Mouse (Mus musculus): ENCODE data around the gene Plod3. TPM values are rescaled to one million over a fixed set of nuclear protein-coding genes. Genes with fewer than 3 reads are reported as not detected.

The Plod3 gene
- polyA plus RNA-seq, 1 experiment, result 26.1 TPM

GRCm38 (mm10) chr5:136961334-136961982, 25.4 kb upstream of the Plod3 start:
- Histone ChIP-seq H3K27ac (ENCODE audit: control insufficient read depth, insufficient read depth, low read depth, low read length, poor library complexity) (no peak overlapping the region), H3K4me3 (replicated peaks; ENCODE audit: control insufficient read depth, low read depth, low read length) (peak overlapping the region; percentile 96), H3K4me1 (ENCODE audit: control insufficient read depth, insufficient read depth, low read length) (peaks cover 2% of the 10 kb centered on the region)
- WGBS, result 38% methylated on average over 5 of the region's 5 CpGs
- no peak for TF ChIP-seq POLR2A (IDR thresholded peaks at IDR 0.05; ENCODE audit: borderline replicate concordance, control insufficient read depth, low read depth, low read length)
- no peak for TF ChIP-seq CTCF (IDR thresholded peaks at IDR 0.05; ENCODE audit: control insufficient read depth, insufficient read depth, low read length)

DNA sequence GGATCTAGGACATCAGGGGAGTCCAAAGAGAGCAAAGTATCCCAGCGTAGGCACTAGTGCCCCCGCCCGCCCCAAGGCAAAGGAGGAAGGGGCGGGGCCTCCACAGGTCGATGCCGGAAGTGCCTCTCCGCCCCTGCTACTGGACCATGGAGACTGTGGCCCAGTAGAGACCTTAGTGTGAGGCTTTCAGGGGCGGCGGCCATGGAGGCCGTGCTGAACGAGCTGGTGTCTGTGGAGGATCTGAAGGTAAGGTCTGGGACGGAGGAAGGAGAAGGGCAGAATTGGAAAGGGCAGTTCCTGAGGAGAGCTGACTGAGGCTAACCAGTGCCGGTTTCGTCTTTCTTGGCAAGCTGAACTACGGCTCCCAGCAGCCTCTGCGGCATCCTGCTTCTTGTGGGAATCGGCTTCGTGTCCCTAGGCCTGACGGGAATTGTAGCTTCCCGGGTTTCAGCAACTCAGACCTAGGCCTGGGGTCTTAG, 24.8 kb upstream of the Plod3 start:
- Histone ChIP-seq H3K4me1 (ENCODE audit: control insufficient read depth, insufficient read depth, low read length) (peaks cover 2% of the 10 kb centered on the region), H3K4me3 (replicated peaks; ENCODE audit: control insufficient read depth, low read depth, low read length) (peak overlapping the region; percentile 96), H3K27ac (ENCODE audit: control insufficient read depth, insufficient read depth, low read depth, low read length, poor library complexity) (peak overlapping the region; percentile 86)
- peak; percentile 83; the same call in 1 of the 2 replicates for TF ChIP-seq POLR2A (IDR thresholded peaks at IDR 0.05; ENCODE audit: borderline replicate concordance, control insufficient read depth, low read depth, low read length)
- TF ChIP-seq CTCF (IDR thresholded peaks at IDR 0.05; ENCODE audit: control insufficient read depth, insufficient read depth, low read length), result no peak
- under 1% methylated on average over 20 of the region's 20 CpGs for WGBS

- WGBS, result 1% methylated on average over 10 of the region's 10 CpGs
- TF ChIP-seq POLR2A (IDR thresholded peaks at IDR 0.05; ENCODE audit: borderline replicate concordance, control insufficient read depth, low read depth, low read length) (no peak), CTCF (IDR thresholded peaks at IDR 0.05; ENCODE audit: control insufficient read depth, insufficient read depth, low read length) (peak; percentile 97)
- Histone ChIP-seq H3K4me3 (replicated peaks; ENCODE audit: control insufficient read depth, low read depth, low read length) (peak overlapping the region; percentile 96), H3K4me1 (ENCODE audit: control insufficient read depth, insufficient read depth, low read length) (peaks cover 2% of the 10 kb centered on the region), H3K27ac (ENCODE audit: control insufficient read depth, insufficient read depth, low read depth, low read length, poor library complexity) (peak overlapping the region; percentile 86)
These were observed 24.3 kb upstream of the Plod3 start for GRCm38 (mm10) chr5:136962501-136962900.

DNA sequence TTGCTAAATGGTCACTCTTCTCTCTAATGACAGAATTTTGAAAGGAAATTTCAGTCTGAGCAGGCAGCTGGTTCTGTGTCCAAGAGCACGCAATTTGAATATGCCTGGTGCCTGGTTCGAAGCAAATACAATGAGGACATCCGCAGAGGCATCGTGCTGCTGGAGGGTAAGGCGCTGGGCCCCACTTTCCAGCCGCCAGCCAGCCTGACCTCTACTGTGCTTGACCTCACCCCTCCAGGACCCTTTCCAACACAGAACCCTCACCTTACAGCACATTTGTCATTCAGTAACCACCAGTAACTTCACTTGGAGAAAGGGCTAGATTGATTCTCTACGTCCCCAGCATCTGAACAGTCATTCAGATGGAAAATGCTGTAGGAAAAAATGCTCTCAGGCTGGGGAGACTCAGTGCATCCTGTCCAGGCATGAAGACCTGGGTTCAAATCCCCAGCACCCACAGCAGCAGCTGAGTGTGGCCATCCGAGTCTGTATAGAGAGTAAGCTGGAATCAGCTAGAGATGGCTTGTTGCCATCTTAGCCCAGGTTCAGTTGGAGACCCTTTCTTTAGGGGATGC, 23.8 kb upstream of the Plod3 start:
- TF ChIP-seq POLR2A (IDR thresholded peaks at IDR 0.05; ENCODE audit: borderline replicate concordance, control insufficient read depth, low read depth, low read length) (no peak), CTCF (IDR thresholded peaks at IDR 0.05; ENCODE audit: control insufficient read depth, insufficient read depth, low read length) (0 out of 2 replicates have a peak, but pooled peaks have one; percentile 5)
- 76% methylated on average over 8 of the region's 8 CpGs for WGBS
- peaks cover 2% of the 10 kb centered on the region for H3K4me1 ChIP-seq (ENCODE audit: control insufficient read depth, insufficient read depth, low read length)
- no peak overlapping the region for H3K27ac ChIP-seq (ENCODE audit: control insufficient read depth, insufficient read depth, low read depth, low read length, poor library complexity)
- H3K4me3 ChIP-seq (replicated peaks; ENCODE audit: control insufficient read depth, low read depth, low read length), result no peak overlapping the region

DNA sequence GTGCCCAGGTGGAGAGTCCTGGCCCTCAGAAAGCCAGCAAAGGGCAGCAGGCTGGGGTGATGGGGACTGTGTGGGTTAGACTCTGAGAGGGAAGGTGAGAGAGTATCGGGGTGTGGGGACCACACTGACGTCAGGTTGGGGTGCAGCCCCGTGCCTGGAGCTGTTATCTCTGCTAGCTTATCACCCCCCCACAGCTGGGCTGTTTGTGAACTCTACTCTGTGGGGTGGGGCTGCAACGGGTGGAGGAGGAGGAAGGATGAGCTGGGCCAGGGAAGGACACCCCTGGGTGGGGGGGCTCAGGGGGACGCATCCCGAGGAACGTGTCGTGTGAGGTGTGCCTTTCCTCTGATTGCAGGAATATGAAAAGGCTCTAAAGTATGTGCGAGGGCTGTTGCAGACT, 21.6 kb upstream of the Plod3 start:
- WGBS, result 66% methylated on average over 9 of the region's 9 CpGs
- Histone ChIP-seq H3K4me1 (ENCODE audit: control insufficient read depth, insufficient read depth, low read length) (peaks cover 2% of the 10 kb centered on the region), H3K4me3 (replicated peaks; ENCODE audit: control insufficient read depth, low read depth, low read length) (no peak overlapping the region), H3K27ac (ENCODE audit: control insufficient read depth, insufficient read depth, low read depth, low read length, poor library complexity) (peak overlapping the region; percentile 57)
- TF ChIP-seq POLR2A (IDR thresholded peaks at IDR 0.05; ENCODE audit: borderline replicate concordance, control insufficient read depth, low read depth, low read length) (no peak), CTCF (IDR thresholded peaks at IDR 0.05; ENCODE audit: control insufficient read depth, insufficient read depth, low read length) (no peak)

GRCm38 (mm10) chr5:136965686-136966085, 21.1 kb upstream of the Plod3 start:
- 77% methylated on average over 8 of the region's 8 CpGs for WGBS

GRCm38 (mm10) chr5:136966331-136966730, 20.5 kb upstream of the Plod3 start, which contains the start of gene Cldn15:
Cldn15 (plus strand) TSS chr5:136966616.
- 50% methylated on average over 6 of the region's 6 CpGs for WGBS
- Histone ChIP-seq H3K4me1 (ENCODE audit: control insufficient read depth, insufficient read depth, low read length) (peaks cover 2% of the 10 kb centered on the region), H3K27ac (ENCODE audit: control insufficient read depth, insufficient read depth, low read depth, low read length, poor library complexity) (peak within 1 kb of the TSS; percentile 57), H3K4me3 (replicated peaks; ENCODE audit: control insufficient read depth, low read depth, low read length) (no peak within 1 kb of the TSS)
- TF ChIP-seq CTCF (IDR thresholded peaks at IDR 0.05; ENCODE audit: control insufficient read depth, insufficient read depth, low read length) (no peak), POLR2A (IDR thresholded peaks at IDR 0.05; ENCODE audit: borderline replicate concordance, control insufficient read depth, low read depth, low read length) (0 out of 2 replicates have a peak, but pooled peaks have one; percentile 12)

More at GRCm38 (mm10) chr5:136965686-136966085, 21.1 kb upstream of the Plod3 start:
- TF ChIP-seq POLR2A (IDR thresholded peaks at IDR 0.05; ENCODE audit: borderline replicate concordance, control insufficient read depth, low read depth, low read length) (no peak), CTCF (IDR thresholded peaks at IDR 0.05; ENCODE audit: control insufficient read depth, insufficient read depth, low read length) (no peak)
- Histone ChIP-seq H3K4me3 (replicated peaks; ENCODE audit: control insufficient read depth, low read depth, low read length) (no peak overlapping the region), H3K4me1 (ENCODE audit: control insufficient read depth, insufficient read depth, low read length) (peaks cover 2% of the 10 kb centered on the region), H3K27ac (ENCODE audit: control insufficient read depth, insufficient read depth, low read depth, low read length, poor library complexity) (peak overlapping the region; percentile 57)

- Histone ChIP-seq H3K27ac (ENCODE audit: control insufficient read depth, insufficient read depth, low read depth, low read length, poor library complexity) (no peak overlapping the region), H3K4me3 (replicated peaks; ENCODE audit: control insufficient read depth, low read depth, low read length) (no peak overlapping the region), H3K4me1 (ENCODE audit: control insufficient read depth, insufficient read depth, low read length) (peaks cover 2% of the 10 kb centered on the region)
- 79% methylated on average over 4 of the region's 4 CpGs for WGBS
- TF ChIP-seq POLR2A (IDR thresholded peaks at IDR 0.05; ENCODE audit: borderline replicate concordance, control insufficient read depth, low read depth, low read length) (no peak), CTCF (IDR thresholded peaks at IDR 0.05; ENCODE audit: control insufficient read depth, insufficient read depth, low read length) (no peak)
These were observed 19.9 kb upstream of the Plod3 start for GRCm38 (mm10) chr5:136966861-136967455.
